Mouse (Mus musculus): ENCODE results near the gene Gm3642. TPM values are rescaled to one million over a fixed set of nuclear protein-coding genes. Genes with fewer than 3 reads are reported as not detected.
"Not testable (repeated sequence)": the region's sequence is repeated elsewhere in the genome, so short reads cannot be mapped to it uniquely, and the experiment has no call there.

The Gm3642 gene
- total RNA-seq (2014; rRNA removed; ENCODE audit: low replicate concordance) (not detected in 2 replicates), polyA plus RNA-seq (2015; fragmentation: Nextera tagmentation; extraction: Ambion mirVana) (not detected in 2 replicates)

GRCm38 (mm10) chr14:6840211-6840610 lies at the start of gene Gm3642:
TSS of gene Gm3642 (minus strand) at chr14:6840311.
- not testable (repeated sequence) for H3K9me3 ChIP-seq (replicated peaks; ENCODE audit: control insufficient read depth, low read length); H3K27me3 ChIP-seq (ENCODE audit: control insufficient read depth, insufficient read depth, low read length); H3K4me2 ChIP-seq (ENCODE audit: low read depth, low read length); DNase-seq (ENCODE audit: low spot score); H3K4me1 ChIP-seq (ENCODE audit: control insufficient read depth, insufficient read depth); H3K36me3 ChIP-seq (replicated peaks; ENCODE audit: control insufficient read depth, insufficient read depth, low read length); H3K9ac ChIP-seq (replicated peaks; ENCODE audit: low read depth, low read length); H3K4me3 ChIP-seq (ENCODE audit: low read depth, low read length); ATAC-seq (ENCODE audit: insufficient read depth, low read depth); H3K27ac ChIP-seq (ENCODE audit: low read depth)
- WGBS = no CpG with 5 or more reads among the region's 3 CpGs

- H3K9ac ChIP-seq (replicated peaks; ENCODE audit: low read depth, low read length); ATAC-seq (ENCODE audit: insufficient read depth, low read depth); H3K9me3 ChIP-seq (replicated peaks; ENCODE audit: control insufficient read depth, low read length); H3K27me3 ChIP-seq (ENCODE audit: control insufficient read depth, insufficient read depth, low read length); H3K27ac ChIP-seq (ENCODE audit: low read depth); DNase-seq (ENCODE audit: low spot score); H3K4me1 ChIP-seq (ENCODE audit: control insufficient read depth, insufficient read depth); H3K36me3 ChIP-seq (replicated peaks; ENCODE audit: control insufficient read depth, insufficient read depth, low read length): not testable (repeated sequence)
- Histone ChIP-seq H3K4me2 (ENCODE audit: low read depth, low read length) (peak within 1 kb of the TSS; percentile 53), H3K4me3 (ENCODE audit: low read depth, low read length) (peak within 1 kb of the TSS; percentile 31)
- 0% methylated on average over 7 of the region's 43 CpGs for WGBS
These were observed 49.5 kb upstream of the Gm3642 start, which contains the start of gene Gm3667 for GRCm38 (mm10) chr14:6889521-6890012. TSS of gene Gm3667 (minus strand) at chr14:6889962.

GRCm38 (mm10) chr14:6888811-6889210 lies 48.7 kb upstream of the Gm3642 start:
- H3K4me2 ChIP-seq (ENCODE audit: low read depth, low read length); H3K36me3 ChIP-seq (replicated peaks; ENCODE audit: control insufficient read depth, insufficient read depth, low read length); H3K4me3 ChIP-seq (ENCODE audit: low read depth, low read length); H3K27me3 ChIP-seq (ENCODE audit: control insufficient read depth, insufficient read depth, low read length); H3K9ac ChIP-seq (replicated peaks; ENCODE audit: low read depth, low read length); H3K4me1 ChIP-seq (ENCODE audit: control insufficient read depth, insufficient read depth); ATAC-seq (ENCODE audit: insufficient read depth, low read depth); H3K9me3 ChIP-seq (replicated peaks; ENCODE audit: control insufficient read depth, low read length); DNase-seq (ENCODE audit: low spot score); H3K27ac ChIP-seq (ENCODE audit: low read depth): not testable (repeated sequence)
- 27% methylated on average over 2 of the region's 5 CpGs for WGBS

DNA sequence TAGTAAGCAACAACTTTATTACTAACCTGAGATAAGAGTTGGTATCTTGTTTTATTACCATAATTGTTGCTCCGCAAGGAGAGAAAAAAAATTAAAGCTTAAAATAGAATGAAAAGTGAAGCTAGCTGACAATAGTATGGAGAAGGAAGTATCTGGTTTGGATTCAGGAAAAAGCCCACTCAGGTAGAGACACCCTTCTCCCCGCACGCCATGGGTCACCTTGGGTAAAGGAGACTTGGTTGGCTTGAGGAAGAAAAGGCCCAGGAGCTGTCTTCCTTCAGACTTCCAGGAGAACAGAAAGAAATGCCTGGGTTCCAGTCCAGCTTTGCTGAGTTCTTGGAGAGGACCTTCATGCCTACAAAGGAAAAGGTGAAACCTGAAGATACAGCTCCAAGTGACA lies 16.8 kb downstream of the Gm3642 start:
- DNase-seq (ENCODE audit: low spot score); H3K4me1 ChIP-seq (ENCODE audit: control insufficient read depth, insufficient read depth); H3K9me3 ChIP-seq (replicated peaks; ENCODE audit: control insufficient read depth, low read length); H3K9ac ChIP-seq (replicated peaks; ENCODE audit: low read depth, low read length); H3K27me3 ChIP-seq (ENCODE audit: control insufficient read depth, insufficient read depth, low read length); ATAC-seq (ENCODE audit: insufficient read depth, low read depth); H3K36me3 ChIP-seq (replicated peaks; ENCODE audit: control insufficient read depth, insufficient read depth, low read length); H3K27ac ChIP-seq (ENCODE audit: low read depth); H3K4me2 ChIP-seq (ENCODE audit: low read depth, low read length); H3K4me3 ChIP-seq (ENCODE audit: low read depth, low read length): not testable (repeated sequence)
- 66% methylated on average over 3 of the region's 3 CpGs for WGBS

Other genes with a start within 250 kb of the Gm3642 start
- not detected in 2 replicates for gene Gm3629, start 249.7 kb downstream of the Gm3642 start, total RNA-seq (2014; rRNA removed; ENCODE audit: low replicate concordance)
- 0.14 TPM in 1 of 2 replicates, not detected in the other for gene Gm3629, start 249.7 kb downstream of the Gm3642 start, polyA plus RNA-seq (2015; fragmentation: Nextera tagmentation; extraction: Ambion mirVana)
- gene Gm3460, start 217.9 kb downstream of the Gm3642 start, total RNA-seq (2014; rRNA removed; ENCODE audit: low replicate concordance) = not detected in 2 replicates
- not detected in 2 replicates for gene Gm3460, start 217.9 kb downstream of the Gm3642 start, polyA plus RNA-seq (2015; fragmentation: Nextera tagmentation; extraction: Ambion mirVana)
- not detected in 2 replicates for gene Gm10251, start 156.1 kb downstream of the Gm3642 start, total RNA-seq (2014; rRNA removed; ENCODE audit: low replicate concordance)
- gene Gm10251, start 156.1 kb downstream of the Gm3642 start, polyA plus RNA-seq (2015; fragmentation: Nextera tagmentation; extraction: Ambion mirVana) = not detected in 2 replicates
- gene Gm8050, start 120.1 kb downstream of the Gm3642 start, total RNA-seq (2014; rRNA removed; ENCODE audit: low replicate concordance) = not detected in 2 replicates
- not detected in 2 replicates for gene Gm8050, start 120.1 kb downstream of the Gm3642 start, polyA plus RNA-seq (2015; fragmentation: Nextera tagmentation; extraction: Ambion mirVana)
- gene Gm3636, start 98.0 kb downstream of the Gm3642 start, total RNA-seq (2014; rRNA removed; ENCODE audit: low replicate concordance) = 3.7 and 7.0 TPM in 2 replicates
- gene Gm3636, start 98.0 kb downstream of the Gm3642 start, polyA plus RNA-seq (2015; fragmentation: Nextera tagmentation; extraction: Ambion mirVana) = 2.1 and 3.0 TPM in 2 replicates
- not detected in 2 replicates for gene Gm8362, start 65.9 kb downstream of the Gm3642 start, total RNA-seq (2014; rRNA removed; ENCODE audit: low replicate concordance)
- not detected in 2 replicates for gene Gm8362, start 65.9 kb downstream of the Gm3642 start, polyA plus RNA-seq (2015; fragmentation: Nextera tagmentation; extraction: Ambion mirVana)
- not detected in 2 replicates for gene Gm3667, start 49.7 kb upstream of the Gm3642 start, total RNA-seq (2014; rRNA removed; ENCODE audit: low replicate concordance)
- 0.27 and 0.40 TPM in 2 replicates for gene Gm3667, start 49.7 kb upstream of the Gm3642 start, polyA plus RNA-seq (2015; fragmentation: Nextera tagmentation; extraction: Ambion mirVana)
- gene Gm6356, start 133.5 kb upstream of the Gm3642 start, total RNA-seq (2014; rRNA removed; ENCODE audit: low replicate concordance) = not detected in 2 replicates
- not detected in 2 replicates for gene Gm6356, start 133.5 kb upstream of the Gm3642 start, polyA plus RNA-seq (2015; fragmentation: Nextera tagmentation; extraction: Ambion mirVana)
- not detected in 2 replicates for gene Gm10406, start 187.1 kb upstream of the Gm3642 start, total RNA-seq (2014; rRNA removed; ENCODE audit: low replicate concordance)
- gene Gm10406, start 187.1 kb upstream of the Gm3642 start, polyA plus RNA-seq (2015; fragmentation: Nextera tagmentation; extraction: Ambion mirVana) = 0.08 and 0.16 TPM in 2 replicates
- gene Gm3685, start 204.7 kb upstream of the Gm3642 start, total RNA-seq (2014; rRNA removed; ENCODE audit: low replicate concordance) = not detected in 2 replicates
- gene Gm3685, start 204.7 kb upstream of the Gm3642 start, polyA plus RNA-seq (2015; fragmentation: Nextera tagmentation; extraction: Ambion mirVana) = not detected in 2 replicates

Measured in heart, postnatal 0 days (tissue).